Mouse (Mus musculus): ENCODE data around the gene Epha2.

DNA sequence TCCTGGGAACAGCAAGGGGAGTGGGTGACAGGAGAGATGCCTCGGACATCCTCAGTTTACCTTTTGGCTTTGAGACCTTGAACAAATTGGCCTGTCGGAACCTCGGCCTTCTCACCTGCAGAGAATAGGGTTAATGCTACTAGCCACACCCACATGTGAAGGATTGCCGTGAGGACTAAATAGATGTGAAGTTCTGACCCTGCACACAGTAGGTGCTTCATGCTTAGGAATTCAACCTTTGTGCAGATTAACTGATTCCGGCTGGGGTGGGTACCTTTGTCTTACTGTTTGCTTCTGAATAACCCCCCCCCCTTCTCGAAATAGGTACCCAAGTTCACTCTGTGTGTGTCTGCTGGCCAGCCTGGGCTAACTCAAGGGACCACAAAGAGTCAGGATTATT, 13.7 kb downstream of the Epha2 start:
- TF ChIP-seq POLR2A (IDR thresholded peaks at IDR 0.05; ENCODE audit: extremely low read depth, insufficient read depth, low read length) (no peak), CTCF (IDR thresholded peaks at IDR 0.05; ENCODE audit: low read depth, low read length) (no peak)
